Mouse (Mus musculus) MEL (cell line): ENCODE results near the gene Fer. TPM values are rescaled to one million over a fixed set of nuclear protein-coding genes. Genes with fewer than 3 reads are reported as not detected.

Source experiments
- DNase-seq: peaks from one replicate; pipeline ENCODE4 v3.0.0; 2011; ENCODE audit warnings: low read depth, low spot score
- H3K27ac ChIP-seq: 2 replicates; pipeline ENCODE4 v1.5.1; 2012; ENCODE audit warnings: low read depth, mild to moderate bottlenecking, control low read depth, low read length, moderate library complexity; ENCODE audit not compliant: control insufficient read depth
- H3K27me3 ChIP-seq, 2 experiments: fragments of 150-350 bp in 1 of 2; sonication (generic) in 1 of 2; 2 replicates each; pipeline ENCODE4 v1.6.1; 2012; ENCODE audit warnings: low read length in 2 of 2, mild to moderate bottlenecking in 2 of 2, improper control_type of control experiment in 1 of 2, moderate library complexity in 1 of 2; ENCODE audit not compliant: insufficient read depth in 2 of 2, control insufficient read depth in 1 of 2
- H3K36me3 ChIP-seq, 2 experiments: 2 replicates each; pipeline ENCODE4 v1.6.1; 2012 to 2014; ENCODE audit warnings: low read length in 2 of 2, improper control_type of control experiment in 1 of 2, inconsistent platforms in 1 of 2, mild to moderate bottlenecking in 1 of 2; ENCODE audit not compliant: insufficient read depth in 2 of 2, control insufficient read depth in 1 of 2
- H3K4me1 ChIP-seq, 2 experiments: fragments of 150-350 bp in 1 of 2; sonication (generic) in 1 of 2; 2 replicates each; pipeline ENCODE4 v1.6.1; 2012; ENCODE audit warnings: low read length in 2 of 2, improper control_type of control experiment in 1 of 2, mild to moderate bottlenecking in 1 of 2; ENCODE audit not compliant: insufficient read depth in 2 of 2, control insufficient read depth in 1 of 2
- H3K4me3 ChIP-seq, 2 experiments: fragments of 150-350 bp in 1 of 2; sonication (generic) in 1 of 2; 2 replicates each; pipeline ENCODE4 v1.5.1; 2012; ENCODE audit warnings: low read depth in 2 of 2, low read length in 2 of 2, mild to moderate bottlenecking in 2 of 2, moderate library complexity in 2 of 2, control low read depth in 1 of 2, improper control_type of control experiment in 1 of 2; ENCODE audit not compliant: control insufficient read depth in 1 of 2, insufficient read depth in 1 of 2
- H3K79me2 ChIP-seq: 2 replicates; pipeline ENCODE4 v1.6.1; 2012; ENCODE audit warnings: mild to moderate bottlenecking, low read length, moderate library complexity; ENCODE audit not compliant: control insufficient read depth, poor library complexity, insufficient read depth
- H3K9ac ChIP-seq: 2 replicates; pipeline ENCODE4 v1.6.1; 2012; ENCODE audit warnings: low read depth, mild to moderate bottlenecking, control low read depth, low read length, moderate library complexity; ENCODE audit not compliant: control insufficient read depth, poor library complexity, severe bottlenecking
- H3K9me3 ChIP-seq: fragments of 150-350 bp; sonication (generic); replicated peaks from 2 replicates; pipeline ENCODE4 v1.6.1; 2012; ENCODE audit warnings: mild to moderate bottlenecking, low read length, improper control_type of control experiment, moderate library complexity; ENCODE audit not compliant: insufficient read depth
- CHD2 ChIP-seq: IDR thresholded peaks from 2 replicates; pipeline ENCODE4 v1.6.1; 2011; ENCODE audit warnings: low read length, improper control_type of control experiment
- CTCF ChIP-seq, 3 experiments: IDR thresholded peaks in 2 of 3; conservative IDR thresholded peaks in 1 of 3; 2 replicates each; pipeline ENCODE4 v1.5.1; 2011 to 2012; ENCODE audit warnings: low read length in 3 of 3, low read depth in 2 of 3, mild to moderate bottlenecking in 2 of 3, improper control_type of control experiment in 1 of 3, inconsistent platforms in 1 of 3, mixed read lengths in 1 of 3, moderate library complexity in 1 of 3; ENCODE audit not compliant: control insufficient read depth in 1 of 3, insufficient read depth in 1 of 3, poor library complexity in 1 of 3, severe bottlenecking in 1 of 3
- EP300 ChIP-seq, 2 experiments: IDR thresholded peaks; 2 replicates each; pipeline ENCODE4 v1.6.1; 2011; ENCODE audit warnings: improper control_type of control experiment in 2 of 2, low read length in 2 of 2, low read depth in 1 of 2, mild to moderate bottlenecking in 1 of 2
- ETS1 ChIP-seq: IDR thresholded peaks from 2 replicates; pipeline ENCODE4 v1.6.1; 2012; ENCODE audit warnings: low read depth, mild to moderate bottlenecking, inconsistent platforms, low read length, improper control_type of control experiment, moderate library complexity
- GABPA ChIP-seq: IDR thresholded peaks from 2 replicates; pipeline ENCODE4 v1.6.1; 2012; ENCODE audit warnings: low read depth, mild to moderate bottlenecking, inconsistent platforms, low read length, improper control_type of control experiment, moderate library complexity
- JUND ChIP-seq: IDR thresholded peaks from 2 replicates; pipeline ENCODE4 v1.6.1; 2011; ENCODE audit warnings: low read depth, mild to moderate bottlenecking, improper control_type of control experiment, low read length
- MAFK ChIP-seq: IDR thresholded peaks from 2 replicates; pipeline ENCODE4 v1.6.1; 2011; ENCODE audit warnings: low read depth, mild to moderate bottlenecking, low read length, improper control_type of control experiment, borderline replicate concordance
- MAX ChIP-seq: IDR thresholded peaks from 2 replicates; pipeline ENCODE4 v1.6.1; 2011; ENCODE audit warnings: low read length, improper control_type of control experiment
- MAZ ChIP-seq: IDR thresholded peaks from 2 replicates; pipeline ENCODE4 v1.6.1; 2012; ENCODE audit warnings: low read depth, mild to moderate bottlenecking, inconsistent platforms, low read length, improper control_type of control experiment
- MXI1 ChIP-seq: IDR thresholded peaks from 2 replicates; pipeline ENCODE4 v1.6.1; 2011; ENCODE audit warnings: mild to moderate bottlenecking, low read depth, low read length, improper control_type of control experiment
- MYC ChIP-seq: IDR thresholded peaks from 2 replicates; pipeline ENCODE4 v1.6.1; 2011; ENCODE audit warnings: low read depth, mild to moderate bottlenecking, low read length, improper control_type of control experiment, moderate library complexity
- NRF1 ChIP-seq: IDR thresholded peaks from 2 replicates; pipeline ENCODE4 v1.6.1; 2014; ENCODE audit warnings: low read depth, mild to moderate bottlenecking, inconsistent platforms, low read length, improper control_type of control experiment, moderate library complexity; ENCODE audit not compliant: poor library complexity, insufficient read depth, severe bottlenecking
- POLR2A ChIP-seq, 2 experiments: IDR thresholded peaks; 2 replicates each; pipeline ENCODE4 v1.6.1; 2011 to 2012; ENCODE audit warnings: low read length in 2 of 2, mild to moderate bottlenecking in 2 of 2, control low read depth in 1 of 2, improper control_type of control experiment in 1 of 2, low read depth in 1 of 2, moderate library complexity in 1 of 2; ENCODE audit not compliant: control insufficient read depth in 1 of 2, insufficient read depth in 1 of 2, poor library complexity in 1 of 2
- POLR2AphosphoS2 ChIP-seq: IDR thresholded peaks from 2 replicates; pipeline ENCODE4 v1.6.1; 2011; ENCODE audit warnings: low read length, improper control_type of control experiment
- POLR2AphosphoS5 ChIP-seq: IDR thresholded peaks from 2 replicates; pipeline ENCODE4 v1.6.1; 2012; ENCODE audit warnings: low read depth, borderline replicate concordance, mild to moderate bottlenecking, inconsistent platforms, low read length, moderate library complexity, mixed read lengths
- RAD21 ChIP-seq: IDR thresholded peaks from 2 replicates; pipeline ENCODE4 v1.6.1; 2011; ENCODE audit warnings: mild to moderate bottlenecking, low read depth, low read length, improper control_type of control experiment
- RCOR1 ChIP-seq: IDR thresholded peaks from 2 replicates; pipeline ENCODE4 v1.6.1; 2012; ENCODE audit warnings: low read depth, mild to moderate bottlenecking, inconsistent platforms, low read length, improper control_type of control experiment
- SIN3A ChIP-seq: IDR thresholded peaks from 2 replicates; pipeline ENCODE4 v1.6.1; 2012; ENCODE audit warnings: low read length, improper control_type of control experiment, inconsistent platforms
- SMC3 ChIP-seq: IDR thresholded peaks from 2 replicates; pipeline ENCODE4 v1.6.1; 2011; ENCODE audit warnings: low read depth, low read length, improper control_type of control experiment
- TBP ChIP-seq: IDR thresholded peaks from 2 replicates; pipeline ENCODE4 v1.8.0; 2011; ENCODE audit warnings: low read depth, low read length, improper control_type of control experiment
- UBTF ChIP-seq: IDR thresholded peaks from 2 replicates; pipeline ENCODE4 v1.6.1; 2012; ENCODE audit warnings: low read depth, mild to moderate bottlenecking, inconsistent platforms, low read length, improper control_type of control experiment, moderate library complexity, borderline replicate concordance; ENCODE audit not compliant: insufficient read depth
- ZC3H11A ChIP-seq: IDR thresholded peaks from 2 replicates; pipeline ENCODE4 v1.6.1; 2012; ENCODE audit warnings: low read depth, mild to moderate bottlenecking, inconsistent platforms, low read length, improper control_type of control experiment
- ZKSCAN1 ChIP-seq: IDR thresholded peaks from 2 replicates; pipeline ENCODE4 v1.6.1; 2012; ENCODE audit warnings: low read depth, mild to moderate bottlenecking, inconsistent platforms, low read length, improper control_type of control experiment, moderate library complexity
- ZMIZ1 ChIP-seq: IDR thresholded peaks from 2 replicates; pipeline ENCODE4 v1.6.1; 2012; ENCODE audit warnings: low read depth, mild to moderate bottlenecking, inconsistent platforms, low read length, improper control_type of control experiment, moderate library complexity
- ZNF384 ChIP-seq: IDR thresholded peaks from 2 replicates; pipeline ENCODE4 v1.6.1; 2012; ENCODE audit warnings: low read depth, mild to moderate bottlenecking, inconsistent platforms, low read length, improper control_type of control experiment
- polyA plus RNA-seq, 2 experiments: library from polyadenylated mRNA; stranded (reverse) in 1 of 2; unstranded in 1 of 2; fragments of >175 nt in 1 of 2; fragments of >200 nt in 1 of 2; gene quantifications; 2 replicates each; pipeline versions ENCODE4 v1.2.1 to v1.2.4; 2012; ENCODE audit warnings: low replicate concordance in 2 of 2, low read depth in 1 of 2; ENCODE audit not compliant: insufficient read length in 2 of 2, insufficient read depth in 1 of 2, missing spikeins in 1 of 2
- total RNA-seq: library from RNA; depleted of rRNA; stranded (reverse); fragments of 300-350 nt; gene quantifications from 2 replicates; pipeline ENCODE4 v1.2.3, GENCODE M21; 2012

Fer gene
- total and polyA plus RNA-seq, 3 experiments = 8.5 to 11.2 TPM; not detected in 1

DNA sequence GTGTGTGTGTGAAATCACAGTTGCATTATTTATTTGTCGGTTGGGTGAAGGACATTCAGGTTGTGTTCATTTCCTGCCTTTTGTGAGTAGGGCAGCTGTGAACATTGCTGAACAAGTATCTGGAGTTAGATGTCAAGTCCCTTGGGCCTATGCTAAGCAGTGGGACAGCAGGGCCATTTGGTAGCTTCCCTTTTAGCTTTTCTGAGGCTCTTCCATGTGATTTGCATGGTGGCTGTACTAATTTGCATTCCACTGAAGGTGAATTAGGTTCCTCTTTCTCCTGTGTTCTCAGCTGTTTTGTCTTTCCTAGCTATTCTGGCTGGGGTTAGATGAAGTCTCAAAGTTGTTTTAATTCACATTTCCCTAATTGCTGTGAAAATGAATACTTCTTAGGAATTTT, 68.7 kb downstream of the Fer start:
- Histone ChIP-seq H3K4me1 (no peaks in the 10 kb centered on the region), H3K27ac (no peak overlapping the region), H3K79me2 (no peaks in the 10 kb centered on the region), H3K4me3 (no peak overlapping the region), H3K9ac (no peak overlapping the region), H3K27me3 (no peaks in the 10 kb centered on the region), H3K36me3 (peaks cover 0 to 2% of the 10 kb centered on the region in 2 experiments; a peak in 1 of 4 replicates), H3K9me3 (no peaks in the 10 kb centered on the region)
- TF ChIP-seq ZNF384 = peak; percentile 41; the same call in 1 of the 2 replicates
- no peak for TF ChIP-seq GABPA
- TF ChIP-seq RCOR1 = no peak
- no peak for TF ChIP-seq MAX
- TF ChIP-seq SMC3 = 0 out of 2 replicates have a peak, but pooled peaks have one; percentile 3
- TF ChIP-seq MYC = peak; percentile 67; the same call in 1 of the 2 replicates
- peak; percentile 56 for TF ChIP-seq ETS1
- TF ChIP-seq MAFK = no peak
- no peak for TF ChIP-seq ZMIZ1
- TF ChIP-seq SIN3A = peak; percentile 37; the same call in 1 of the 2 replicates
- no peak for TF ChIP-seq POLR2AphosphoS2
- no peak for TF ChIP-seq JUND
- no peak for TF ChIP-seq MAZ
- TF ChIP-seq TBP = no peak
- TF ChIP-seq MXI1 = 0 out of 2 replicates have a peak, but pooled peaks have one; percentile 25
- TF ChIP-seq RAD21 = no peak
- TF ChIP-seq ZKSCAN1 = no peak
- DNase-seq = peak; percentile 78

DNA sequence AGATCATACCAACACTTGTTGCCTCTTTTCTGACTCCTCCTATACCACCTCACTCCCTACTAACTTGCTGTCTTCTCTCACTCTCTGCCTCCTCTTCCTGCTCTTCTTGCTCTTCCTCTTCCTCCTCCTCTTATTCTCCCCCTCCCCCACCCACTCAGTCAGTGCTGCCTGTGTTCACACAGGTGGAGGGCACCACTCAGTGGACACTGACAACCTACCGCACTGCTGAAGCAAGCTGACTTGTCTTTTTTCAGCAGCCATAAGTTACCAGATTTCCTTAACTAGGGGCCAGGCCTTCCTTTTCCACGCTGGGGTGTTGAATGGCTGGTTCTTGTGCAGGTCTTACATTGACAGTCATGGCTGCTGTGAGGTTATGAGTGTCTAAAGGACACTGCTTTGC, 72.5 kb downstream of the Fer start:
- Histone ChIP-seq H3K79me2 (no peaks in the 10 kb centered on the region), H3K27ac (no peak overlapping the region), H3K9me3 (no peaks in the 10 kb centered on the region), H3K4me1 (no peaks in the 10 kb centered on the region), H3K36me3 (peaks cover 0 to 2% of the 10 kb centered on the region in 2 experiments; a peak in 1 of 4 replicates), H3K9ac (no peak overlapping the region), H3K27me3 (no peaks in the 10 kb centered on the region), H3K4me3 (no peak overlapping the region)
- TF ChIP-seq POLR2AphosphoS5 (no peak), GABPA (no peak), POLR2A (IDR thresholded peaks at IDR 0.05; ENCODE audit: control insufficient read depth in 1 of 2, insufficient read depth in 1 of 2, low read depth in 1 of 2, low read length in 2 of 2, poor library complexity in 1 of 2) (no peak), CTCF (IDR thresholded peaks at IDR 0.05 in 2 of 3, conservative IDR thresholded peaks at IDR 0.05 in 1 of 3; ENCODE audit: control insufficient read depth in 1 of 3, insufficient read depth in 1 of 3, low read depth in 2 of 3, low read length in 3 of 3, poor library complexity in 1 of 3, severe bottlenecking in 1 of 3) (no peak; a peak in 1 of 6 replicates), MXI1 (no peak), ETS1 (no peak), UBTF (no peak), TBP (no peak), EP300 (IDR thresholded peaks at IDR 0.05; ENCODE audit: low read depth in 1 of 2, low read length in 2 of 2) (no peak), ZNF384 (no peak), SIN3A (no peak), NRF1 (no peak), RAD21 (no peak; the same call in 1 of the 2 replicates), ZC3H11A (no peak), CHD2 (no peak), MAZ (no peak), ZMIZ1 (no peak)
- no peak for DNase-seq
